Mouse (Mus musculus) activated CD4-positive, CD25-positive, alpha-beta regulatory T cell, adult 4 months (primary cell): ENCODE data around the gene Itpr2. TPM values are rescaled to one million over a fixed set of nuclear protein-coding genes. Genes with fewer than 3 reads are reported as not detected.

ENCODE experiments used
- ATAC-seq: one replicate; pipeline ENCODE4 v1.8.0; 2017
- polyA plus RNA-seq, 2 experiments: library from polyadenylated mRNA; unstranded; fragments of 100-300 nt; shearing (Covaris generic); gene quantifications; one replicate each; pipeline ENCODE4 v1.2.1; 2017

Gene Itpr2
- polyA plus RNA-seq, 2 experiments from 2014 or later, result 69.2 to 77.7 TPM

DNA sequence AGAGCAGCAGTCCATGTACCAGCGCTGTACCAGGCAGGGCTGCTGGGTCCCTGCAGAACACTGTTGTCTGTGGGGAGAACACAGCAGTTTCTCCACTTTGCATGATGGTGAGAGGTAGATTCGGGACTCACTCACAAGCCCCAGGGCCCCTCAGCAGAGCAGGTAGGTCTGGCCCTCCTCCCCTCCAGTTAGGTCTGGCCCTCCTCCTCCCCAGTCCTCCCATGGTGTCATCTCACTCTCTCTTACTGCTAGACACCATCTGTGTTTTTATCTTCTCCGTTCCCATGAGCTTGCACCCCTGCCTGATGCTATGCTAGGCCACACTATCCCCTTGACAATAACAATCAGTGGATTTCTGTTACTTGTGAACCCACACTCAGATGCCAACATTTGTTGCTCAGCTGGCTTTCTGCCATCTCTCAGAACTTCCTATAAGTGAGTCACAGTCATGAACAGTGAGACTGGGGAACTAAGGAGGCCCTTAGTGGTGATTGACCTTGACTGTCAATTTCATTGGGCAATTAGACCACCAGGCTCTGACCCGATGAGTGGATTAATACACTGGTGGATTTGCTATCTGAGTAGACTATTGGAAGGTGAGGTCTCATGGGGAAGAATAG, 360.9 kb downstream of the Itpr2 start:
- ATAC-seq, result no peak

DNA sequence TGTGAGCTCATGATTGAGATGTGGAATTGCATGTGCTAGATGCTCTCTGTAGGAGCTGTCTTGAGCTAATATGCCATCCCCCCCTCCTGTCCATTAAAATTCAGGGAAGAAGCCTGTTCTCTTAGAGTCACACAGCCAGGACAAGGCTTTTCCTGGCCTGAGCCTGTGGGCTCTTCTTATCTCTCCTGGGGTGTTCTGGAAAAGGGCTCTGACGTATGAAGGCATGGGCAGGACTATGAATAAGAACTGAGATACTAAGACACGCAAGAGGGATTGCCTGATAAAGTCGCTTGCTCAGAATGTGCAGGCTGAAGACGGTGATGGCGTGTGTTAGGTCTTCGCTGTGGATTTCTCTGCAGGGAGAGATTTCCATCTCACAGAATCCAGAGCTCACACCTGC, 361.9 kb downstream of the Itpr2 start:
- no peak for ATAC-seq

DNA sequence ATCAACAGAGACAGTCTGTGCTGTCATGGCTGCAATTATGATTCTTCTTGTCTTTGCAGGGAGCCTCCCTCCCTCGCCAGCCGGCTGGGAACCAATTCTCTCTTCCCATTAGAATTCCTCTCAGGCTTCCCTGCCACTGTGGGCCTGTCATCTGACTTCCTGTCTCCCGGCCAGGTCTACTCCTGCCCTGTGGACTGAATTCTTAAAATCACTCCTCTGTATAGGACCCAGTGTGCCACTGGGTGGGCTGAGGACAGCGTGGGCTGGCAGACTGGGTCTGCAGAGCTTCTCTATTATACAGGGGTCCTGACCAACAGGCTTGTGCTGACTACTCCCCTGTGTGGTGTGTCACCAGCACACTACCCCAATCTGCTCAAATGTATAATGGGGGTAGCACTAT, 365.4 kb downstream of the Itpr2 start:
- ATAC-seq, result no peak

DNA sequence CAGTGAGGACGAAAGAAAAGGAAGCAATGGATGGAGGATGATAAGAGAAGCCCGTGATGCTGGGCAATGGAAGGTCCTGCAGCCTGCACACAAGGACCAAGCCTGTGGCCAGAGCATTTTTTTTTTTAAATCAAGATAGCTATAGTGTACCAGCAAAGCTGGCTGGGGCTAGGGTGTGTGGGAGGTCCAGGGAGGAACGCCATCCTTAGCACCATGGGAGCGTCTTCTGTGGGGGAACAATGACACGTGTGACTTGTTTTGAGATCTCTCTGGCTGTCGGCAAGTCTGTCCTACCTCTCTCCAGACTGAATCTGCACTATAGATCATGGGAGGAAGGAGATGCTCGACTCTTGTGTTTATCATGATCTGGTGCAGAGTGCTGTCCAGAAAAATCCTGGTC, 365.8 kb downstream of the Itpr2 start:
- ATAC-seq, result no peak

DNA sequence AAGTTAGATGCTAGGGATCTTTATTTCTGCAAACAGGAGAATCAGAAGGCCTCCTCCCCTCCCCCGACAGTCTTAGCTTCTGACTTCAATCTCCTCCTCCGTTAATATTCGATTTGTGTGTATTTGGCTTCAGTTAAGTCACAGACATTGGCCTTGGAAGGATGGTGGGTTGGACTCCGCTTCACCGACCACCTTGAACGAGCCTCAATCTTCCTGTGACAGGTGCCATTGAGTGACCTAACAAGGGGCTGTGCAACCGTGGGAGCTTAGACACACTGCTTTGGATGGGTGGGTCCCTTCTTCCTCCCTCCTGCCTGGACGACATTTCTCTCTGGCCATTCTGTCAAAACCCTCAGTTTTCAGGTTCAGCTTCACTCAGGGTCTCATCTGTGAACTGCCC, 366.7 kb downstream of the Itpr2 start:
- ATAC-seq, result no peak

DNA sequence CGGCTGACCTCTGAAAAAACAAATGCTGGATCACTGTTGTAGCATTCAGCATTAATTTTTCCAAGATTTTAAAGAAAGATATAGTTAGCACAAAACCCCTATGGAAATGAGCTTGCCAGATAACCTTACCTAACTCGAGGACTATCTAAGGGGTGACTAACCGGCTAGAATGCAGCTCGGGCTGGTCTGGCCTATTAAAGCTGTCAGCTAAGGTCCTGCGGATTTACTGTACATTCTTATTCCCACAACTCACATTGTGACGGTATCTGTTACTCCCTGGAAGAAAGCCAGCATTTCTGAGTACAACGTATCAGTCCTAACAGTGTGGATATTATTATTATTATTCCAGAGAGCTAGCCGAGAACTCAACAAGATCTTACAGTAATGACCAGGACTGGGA, 368.1 kb downstream of the Itpr2 start:
- no peak for ATAC-seq

DNA sequence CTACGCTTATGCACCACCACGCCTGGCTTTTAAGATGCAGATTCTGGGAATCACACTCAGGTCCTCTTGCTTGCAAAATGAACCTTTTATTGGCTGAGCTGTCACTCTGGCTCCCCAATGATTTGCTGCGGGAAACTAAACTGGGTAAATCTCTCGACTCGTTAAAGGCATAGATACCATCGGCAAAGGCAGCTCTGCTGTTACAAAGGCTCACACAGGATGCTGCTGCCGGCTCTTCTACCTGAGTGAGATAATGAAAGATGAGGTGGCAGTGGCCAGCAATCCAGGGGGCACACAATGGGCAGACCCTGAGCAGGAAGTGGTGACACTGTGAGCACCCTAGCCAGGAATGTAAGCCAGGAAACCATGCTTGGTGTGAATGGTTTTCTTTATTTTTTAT, 373.0 kb downstream of the Itpr2 start:
- ATAC-seq, result no peak

DNA sequence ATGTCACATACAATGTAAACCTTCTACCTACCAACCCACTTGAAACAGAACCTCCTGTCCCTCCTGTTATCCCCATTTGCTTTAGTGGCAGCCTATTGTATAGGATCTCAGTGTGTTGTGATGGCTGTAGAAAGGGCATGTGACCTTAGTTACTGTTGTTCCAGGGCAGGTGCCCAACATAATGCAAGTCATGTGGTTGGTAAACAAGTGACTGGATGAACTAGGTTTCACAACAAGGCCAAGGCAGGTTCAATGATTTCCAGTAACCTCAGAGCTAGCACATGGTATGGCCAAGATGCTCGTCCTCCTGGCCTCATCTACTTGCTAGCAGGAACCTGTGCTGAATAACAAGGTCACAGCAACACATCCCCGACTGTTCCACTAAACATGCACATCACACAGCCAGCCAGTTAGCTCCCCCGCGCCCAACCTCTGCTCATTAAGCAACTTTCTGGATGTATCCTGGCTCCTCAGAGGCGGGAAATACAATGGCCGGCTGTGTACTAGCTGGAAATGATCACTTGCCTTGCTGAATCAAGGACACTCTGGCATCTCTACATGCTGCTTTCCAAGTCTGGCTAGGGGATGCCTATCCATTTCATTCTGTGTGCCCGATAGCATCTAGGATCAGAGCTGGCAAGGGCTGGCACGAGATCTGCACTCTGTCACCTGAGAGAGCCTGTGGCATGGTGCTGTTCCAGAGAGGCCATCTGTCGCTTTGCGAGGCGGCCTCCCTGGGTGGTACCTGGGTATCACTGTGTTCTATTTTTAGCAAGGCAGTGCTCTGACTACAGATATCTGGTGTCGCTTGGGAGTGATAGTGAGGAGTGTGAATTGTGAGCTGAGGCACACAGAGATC, 375.0 kb downstream of the Itpr2 start:
- ATAC-seq, result no peak

DNA sequence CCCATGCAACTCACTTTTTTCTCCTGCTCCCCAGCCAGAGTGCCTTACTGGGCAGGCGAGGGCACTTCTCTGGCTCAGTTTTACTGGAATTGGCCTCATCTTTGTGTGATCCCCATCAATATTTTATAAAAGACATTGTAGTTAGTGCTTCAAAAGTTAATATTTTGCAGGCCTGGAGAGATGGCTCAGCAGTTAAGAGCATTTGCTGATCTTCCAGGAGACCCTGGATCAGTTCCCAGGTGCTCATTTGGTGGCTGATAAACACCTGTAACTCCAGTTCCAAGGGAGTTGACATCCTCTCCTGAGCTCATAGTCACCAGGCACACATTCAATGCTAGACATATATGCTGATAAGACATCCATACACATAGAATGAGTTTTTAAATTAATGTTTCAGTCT, 376.4 kb downstream of the Itpr2 start:
- no peak for ATAC-seq

DNA sequence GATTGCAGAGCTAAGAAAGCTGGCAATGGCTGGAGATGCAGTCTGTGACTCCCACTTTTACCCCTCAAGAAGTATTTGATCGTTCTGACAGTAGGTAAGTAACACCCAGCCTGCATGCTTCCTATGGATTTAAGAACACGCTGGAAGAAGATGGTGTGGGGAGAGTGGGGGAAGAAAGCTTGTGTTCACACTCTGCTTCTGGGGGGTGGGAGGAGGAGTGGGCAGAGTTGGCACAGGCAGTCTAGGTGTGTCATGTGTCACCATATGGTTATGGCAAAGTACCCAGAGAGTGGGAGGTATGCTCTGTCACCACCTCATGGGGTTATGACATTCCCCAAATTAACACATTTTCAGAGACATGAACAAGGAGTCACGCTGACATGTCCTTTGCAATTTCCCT, 377.5 kb downstream of the Itpr2 start:
- no peak for ATAC-seq

DNA sequence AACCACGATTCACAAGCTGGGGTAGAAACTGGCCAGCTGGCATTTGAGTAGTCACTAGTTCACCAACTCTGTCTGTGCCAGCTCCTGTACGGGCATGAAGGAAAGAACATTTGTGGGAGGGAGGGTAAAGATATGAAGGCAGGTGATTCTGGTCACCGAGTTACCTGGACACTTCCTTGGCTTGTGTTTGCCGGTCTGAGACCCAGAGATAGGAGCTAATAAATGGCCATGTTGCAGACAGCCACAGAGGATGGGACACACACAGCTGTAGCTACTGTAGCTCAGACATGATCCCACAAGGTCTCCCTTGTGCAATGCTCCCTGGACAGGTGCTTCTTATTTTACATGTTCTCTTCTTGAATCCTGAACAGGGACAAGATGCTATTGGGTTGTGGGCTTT, 378.4 kb downstream of the Itpr2 start:
- ATAC-seq, result no peak

DNA sequence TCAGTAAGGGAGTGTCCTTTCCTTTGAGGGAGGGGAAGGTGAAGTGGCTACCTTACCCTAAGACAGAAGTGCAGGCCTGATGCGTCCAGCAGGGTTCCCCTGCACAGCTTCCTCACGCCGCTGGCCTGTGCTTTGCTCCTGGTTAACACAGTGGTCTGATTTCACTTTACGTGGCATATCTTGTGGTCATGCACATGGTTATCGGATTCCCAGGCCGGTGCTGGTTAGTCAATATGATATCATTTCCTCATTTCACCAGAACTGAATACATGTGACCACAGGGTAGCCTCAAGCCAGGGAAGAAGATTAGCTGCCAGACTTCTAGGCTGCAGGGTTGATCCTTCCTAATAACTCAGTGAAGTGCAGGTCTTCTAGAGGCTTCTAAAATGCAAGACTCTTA, 381.9 kb downstream of the Itpr2 start:
- ATAC-seq, result no peak

DNA sequence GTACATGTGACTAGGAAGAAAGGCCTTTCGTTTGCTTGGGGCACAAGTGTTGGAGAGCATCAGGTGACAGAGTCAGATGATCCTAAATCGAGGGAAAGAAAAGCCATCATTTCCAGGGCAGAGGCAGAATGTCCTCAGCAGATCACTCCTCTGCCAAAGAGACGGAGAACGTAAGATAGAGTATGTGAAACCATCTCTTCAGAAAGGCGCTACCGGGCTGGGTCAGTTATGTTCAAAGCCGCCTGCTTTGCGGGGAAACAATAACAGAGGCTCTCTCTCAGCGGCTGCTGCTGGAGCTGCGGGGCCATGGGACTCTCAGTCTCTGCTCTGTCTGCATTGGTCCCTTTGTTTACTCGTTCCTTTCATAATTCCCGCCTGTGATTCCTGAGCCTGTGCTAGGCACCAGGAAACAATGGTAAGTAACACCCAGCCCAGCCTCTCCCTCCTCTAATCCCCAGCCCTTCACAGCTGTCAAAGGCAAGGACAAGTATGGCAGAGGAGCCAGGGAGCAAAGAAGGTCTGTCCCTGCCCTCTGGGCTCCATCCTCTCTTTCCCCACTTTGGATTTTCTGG, 387.2 kb downstream of the Itpr2 start:
- no peak for ATAC-seq

DNA sequence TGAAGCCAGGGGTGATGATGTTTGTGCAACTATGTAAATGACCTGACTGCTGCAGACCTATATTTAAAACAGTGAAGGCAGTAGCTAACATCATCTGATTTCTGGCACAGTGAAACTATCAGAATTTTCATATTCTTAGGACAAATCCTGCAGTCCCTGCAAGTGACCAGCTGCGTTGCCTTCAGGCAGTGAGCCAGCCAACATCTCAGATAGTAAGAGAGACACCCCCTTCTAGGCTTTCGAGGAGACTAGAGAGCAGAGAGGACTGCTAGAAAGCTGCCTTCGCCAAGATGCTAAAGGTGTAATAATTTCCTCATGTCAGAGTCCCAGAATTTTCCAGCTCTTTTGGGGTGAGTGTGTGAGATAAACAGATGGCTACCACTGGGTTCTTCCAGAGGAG, 388.0 kb downstream of the Itpr2 start:
- ATAC-seq, result no peak

DNA sequence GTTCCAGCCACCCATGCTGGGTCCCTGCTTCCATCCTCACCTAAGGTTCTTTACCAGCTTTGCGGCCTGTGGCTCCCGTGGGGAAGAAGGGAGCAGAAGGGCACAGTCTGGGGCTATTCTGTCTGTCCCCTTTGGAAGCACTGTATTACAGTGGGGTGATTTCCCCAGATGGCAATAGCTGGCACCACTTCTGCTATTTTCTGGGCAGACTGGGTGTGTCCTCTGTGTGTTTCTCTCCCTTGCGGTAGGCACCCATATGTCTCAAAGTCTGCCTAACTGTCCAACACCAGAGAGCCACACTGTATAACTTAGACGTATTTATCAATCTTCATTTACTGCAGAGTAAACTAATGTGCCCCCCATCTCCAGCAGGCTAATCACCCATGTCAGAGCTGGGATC, 388.9 kb downstream of the Itpr2 start:
- no peak for ATAC-seq

DNA sequence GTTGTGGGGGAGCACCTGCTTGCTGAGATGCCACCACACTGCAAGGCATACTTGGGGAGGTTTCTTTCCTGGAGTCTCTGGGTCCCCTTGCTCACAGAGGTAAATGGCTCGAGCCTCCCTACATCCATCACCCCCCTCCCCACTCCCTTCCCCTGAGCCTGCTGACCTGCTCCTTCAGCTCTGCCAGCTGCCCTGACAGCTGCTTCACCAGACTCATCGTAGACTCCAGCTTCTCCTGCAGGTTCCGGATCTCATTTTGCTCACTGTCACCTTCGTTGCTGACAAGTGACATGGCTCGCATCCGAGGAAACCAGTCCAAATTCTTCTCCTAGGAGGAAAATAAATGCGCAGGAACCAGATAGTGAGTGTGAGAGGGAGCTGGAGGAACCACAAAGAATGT, 389.8 kb downstream of the Itpr2 start:
- no peak for ATAC-seq

DNA sequence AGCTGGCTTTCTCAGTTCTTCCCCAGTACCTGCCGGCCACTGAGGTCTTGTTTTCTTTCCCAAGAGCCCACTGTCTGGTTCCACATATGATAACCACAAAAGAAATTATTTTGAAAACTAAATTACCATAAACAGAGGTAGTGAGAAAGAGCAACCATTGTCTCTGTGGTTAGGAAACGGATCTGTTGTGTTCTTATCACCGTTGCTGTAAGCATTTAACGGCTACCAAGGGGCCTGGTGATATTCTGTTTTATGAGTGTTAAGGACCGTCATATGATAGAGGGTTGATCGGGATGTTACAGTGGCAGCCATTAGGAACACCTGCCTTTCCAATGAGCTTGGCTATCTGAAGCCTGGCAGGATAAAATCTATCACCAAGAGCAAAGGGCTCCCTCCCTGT, 390.2 kb downstream of the Itpr2 start:
- no peak for ATAC-seq

DNA sequence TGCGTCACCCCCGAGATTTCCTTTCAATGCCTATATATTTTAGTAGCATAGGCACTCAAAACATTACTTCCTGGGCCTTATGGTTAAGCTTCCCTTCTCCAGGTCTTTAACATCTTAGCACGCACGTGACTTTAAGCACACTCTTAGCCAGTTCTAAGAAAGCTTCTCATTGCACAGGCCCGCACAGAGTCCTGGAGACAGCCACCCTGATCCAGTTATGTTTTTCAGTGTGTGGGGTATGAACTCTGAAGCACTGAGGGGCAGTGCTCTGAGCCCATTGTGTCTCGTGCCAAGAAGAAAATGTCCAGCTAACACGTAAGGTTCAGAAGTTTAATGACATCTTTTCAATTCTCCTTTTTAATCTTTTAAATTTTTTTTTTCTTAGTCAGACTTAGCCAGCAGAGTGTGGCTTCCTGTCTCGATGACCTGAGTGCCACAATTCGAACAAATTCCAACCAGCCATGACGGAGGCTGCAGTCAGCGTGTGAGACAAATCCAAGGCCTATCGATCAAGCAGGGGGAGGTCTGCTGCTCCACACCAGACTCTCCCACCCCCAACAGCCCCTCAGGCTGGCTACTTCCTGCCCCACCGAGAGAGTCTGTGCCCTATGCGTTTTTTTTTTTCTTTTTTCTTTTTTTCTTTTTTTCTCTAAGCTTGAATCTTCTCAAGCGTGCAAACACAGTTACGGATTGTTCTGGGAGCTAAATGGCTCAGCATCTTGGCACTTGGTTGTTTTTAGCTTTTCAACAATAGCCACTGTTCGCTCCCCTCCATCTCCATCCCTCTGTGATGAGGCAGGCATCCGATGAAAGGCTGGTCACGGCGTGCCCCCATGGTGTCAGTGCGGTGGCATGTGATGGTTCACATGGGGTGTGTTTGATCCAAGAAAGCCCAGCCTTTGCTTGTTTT, 390.9 kb downstream of the Itpr2 start:
- ATAC-seq, result no peak

DNA sequence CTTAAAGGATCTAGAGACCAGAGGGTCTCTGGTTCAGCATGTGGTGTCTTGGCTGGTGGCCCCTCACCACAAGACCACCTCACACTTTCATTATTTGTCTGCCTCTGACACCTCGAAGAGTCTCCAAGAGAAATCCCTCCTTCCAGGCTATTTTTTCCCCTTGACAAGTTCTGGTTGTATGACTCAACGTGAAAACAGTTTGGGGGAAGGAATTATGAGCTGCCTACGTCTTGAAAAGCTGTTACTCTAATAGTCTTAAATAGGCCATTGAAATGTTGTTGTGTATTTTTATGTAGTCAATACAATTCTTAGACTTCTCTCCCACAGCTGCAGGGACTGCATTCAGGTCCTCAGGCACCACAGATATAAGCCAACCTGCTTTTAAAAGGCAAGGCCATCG, 391.6 kb downstream of the Itpr2 start:
- ATAC-seq, result no peak

DNA sequence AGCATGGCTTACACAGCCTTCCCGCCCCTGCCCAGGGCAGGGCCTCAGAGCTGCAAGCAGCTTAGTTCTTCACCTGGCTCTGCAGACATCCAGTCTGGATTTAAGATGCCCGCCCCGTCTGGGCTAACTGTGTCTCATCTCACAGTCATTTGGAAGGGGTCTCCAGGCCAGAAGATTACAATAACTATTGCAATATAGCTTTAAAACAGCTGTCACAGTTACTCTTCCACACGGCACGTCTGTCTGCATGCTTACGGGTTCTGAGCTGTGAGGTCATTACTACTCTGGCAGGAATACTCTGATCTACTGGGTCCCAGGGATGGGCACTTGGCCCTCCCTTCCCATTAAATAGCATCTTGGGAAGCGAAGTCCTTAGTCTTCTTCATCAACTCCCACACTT, 393.3 kb downstream of the Itpr2 start:
- no peak for ATAC-seq

DNA sequence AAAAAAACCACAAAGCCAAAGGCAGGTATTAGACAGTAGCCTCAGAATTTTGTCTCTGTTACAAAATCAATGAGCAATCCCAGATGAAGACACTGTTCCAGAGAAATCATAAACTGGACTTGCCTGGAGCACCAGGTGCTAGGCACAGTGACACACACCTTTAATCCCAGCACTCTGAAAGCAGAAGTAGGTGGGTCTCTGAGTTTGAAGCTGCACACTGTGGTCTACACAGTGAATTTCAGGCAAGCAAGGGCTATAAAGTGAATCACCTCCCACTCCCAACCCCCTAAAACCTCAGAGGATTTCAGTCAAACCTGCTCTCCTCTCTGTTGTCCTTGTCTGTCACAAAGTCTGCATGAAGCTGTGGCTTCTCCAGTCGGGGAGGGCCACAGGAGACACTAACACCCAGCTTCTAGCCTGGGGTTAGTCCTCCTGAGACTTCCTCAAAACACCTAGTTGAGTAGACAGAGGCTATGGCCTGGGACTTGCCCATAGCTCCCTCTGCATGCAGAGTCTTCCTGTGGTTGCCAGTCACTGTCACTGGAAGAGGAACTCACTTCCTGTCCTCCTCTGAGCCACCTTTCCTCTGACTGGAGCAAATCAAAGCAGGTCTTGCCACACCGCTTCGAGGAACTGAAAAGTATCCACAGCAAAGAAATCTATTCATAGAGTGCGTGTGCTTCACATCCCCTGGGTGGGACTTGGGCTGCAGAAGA, 394.7 kb downstream of the Itpr2 start:
- ATAC-seq, result peak; percentile 66
